Mouse (Mus musculus) hindbrain, embryonic 15.5 days (tissue): ENCODE results near the gene Hdhd3. TPM values are rescaled to one million over a fixed set of nuclear protein-coding genes. Genes with fewer than 3 reads are reported as not detected.
A peak's percentile ranks its signal among the peaks of the same experiment; 100 is the strongest.

Experiments used
- ATAC-seq: fragments of 200-750 bp; cut with Nextera tagmentation; 2 replicates; pipeline ENCODE4 v1.8.0; 2017; ENCODE audit warnings: low read depth, moderate number of reproducible peaks, moderate TSS enrichment; ENCODE audit not compliant: low FRiP score
- H3K27ac ChIP-seq: fragments of 300-500 bp; sonication (generic); replicated peaks from 2 replicates; pipeline ENCODE4 v1.5.1; 2015; ENCODE audit warnings: mild to moderate bottlenecking, inconsistent platforms
- H3K27me3 ChIP-seq: fragments of 300-500 bp; sonication (generic); 2 replicates; pipeline ENCODE4 v1.6.1; 2015; ENCODE audit warnings: control low read depth, inconsistent platforms
- H3K36me3 ChIP-seq: fragments of 300-500 bp; sonication (generic); 2 replicates; pipeline ENCODE4 v1.6.1; 2015; ENCODE audit warnings: control low read depth, inconsistent platforms
- H3K4me1 ChIP-seq: fragments of 300-500 bp; sonication (generic); replicated peaks from 2 replicates; pipeline ENCODE4 v1.6.1; 2015; ENCODE audit warnings: control low read depth, inconsistent platforms
- H3K4me2 ChIP-seq: fragments of 300-500 bp; sonication (generic); 2 replicates; pipeline ENCODE4 v1.6.1; 2015; ENCODE audit warnings: moderate library complexity, mild to moderate bottlenecking, inconsistent platforms
- H3K4me3 ChIP-seq: fragments of 300-500 bp; sonication (generic); 2 replicates; pipeline ENCODE4 v1.5.1; 2015; ENCODE audit warnings: mild to moderate bottlenecking, inconsistent platforms
- H3K9ac ChIP-seq: fragments of 300-500 bp; sonication (generic); 2 replicates; pipeline ENCODE4 v1.6.1; 2015; ENCODE audit warnings: inconsistent platforms
- H3K9me3 ChIP-seq: fragments of 300-500 bp; sonication (generic); 2 replicates; pipeline ENCODE4 v1.6.1; 2016; ENCODE audit warnings: control low read depth, inconsistent platforms
- WGBS: fragments of 180-500 bp; shearing (Covaris S2); methylation state at CpG from one replicate; pipeline ENCODE4 v1.1.7; 2015; 5-methylcytosine and 5-hydroxymethylcytosine counted together
- polyA plus RNA-seq: library from polyadenylated mRNA; unstranded; fragments of >200 nt; fragmentation: Nextera tagmentation; extraction: Ambion mirVana; gene quantifications from 2 replicates; pipeline ENCODE4 v1.2.1, GENCODE M21; 2015

Gene Hdhd3
- polyA plus RNA-seq: 10.9 and 12.1 TPM in 2 replicates

- peak within 1 kb of the TSS; percentile 73 for H3K4me2 ChIP-seq
- 84% methylated on average over 3 of the region's 3 CpGs for WGBS
- H3K9ac ChIP-seq: peak within 1 kb of the TSS; percentile 63
- H3K9me3 ChIP-seq: no peaks in the 10 kb centered on the region
- peaks cover 12% of the 10 kb centered on the region for H3K4me1 ChIP-seq
- peaks cover 16% of the 10 kb centered on the region for H3K36me3 ChIP-seq
- peak within 1 kb of the TSS; percentile 76; the same call in 1 of the 2 replicates for H3K27ac ChIP-seq
- no peak for ATAC-seq
- peak within 1 kb of the TSS; percentile 77 for H3K4me3 ChIP-seq
- no peaks in the 10 kb centered on the region for H3K27me3 ChIP-seq
Observed at GRCm38 (mm10) chr4:62503374-62503970, at the start of gene Hdhd3. Gene Hdhd3, minus strand, starts transcription at chr4:62503467.

- Histone ChIP-seq H3K27me3 (no peaks in the 10 kb centered on the region), H3K4me1 (no peaks in the 10 kb centered on the region), H3K9me3 (no peaks in the 10 kb centered on the region), H3K4me2 (no peak overlapping the region), H3K4me3 (no peak overlapping the region), H3K36me3 (no peaks in the 10 kb centered on the region), H3K27ac (no peak overlapping the region), H3K9ac (no peak overlapping the region)
- 89% methylated on average over 7 of the region's 7 CpGs for WGBS
- ATAC-seq: no peak
Observed at GRCm38 (mm10) chr4:62551966-62552365, 48.7 kb upstream of the Hdhd3 start.

- Histone ChIP-seq H3K9ac (no peak overlapping the region), H3K36me3 (no peaks in the 10 kb centered on the region), H3K27ac (no peak overlapping the region), H3K4me2 (no peak overlapping the region), H3K4me1 (no peaks in the 10 kb centered on the region), H3K4me3 (no peak overlapping the region), H3K27me3 (no peaks in the 10 kb centered on the region), H3K9me3 (no peaks in the 10 kb centered on the region)
- no peak for ATAC-seq
Observed at GRCm38 (mm10) chr4:62544801-62545200, 41.5 kb upstream of the Hdhd3 start.

GRCm38 (mm10) chr4:62543782-62544181 is 40.5 kb upstream of the Hdhd3 start:
- Histone ChIP-seq H3K4me1 (no peaks in the 10 kb centered on the region), H3K4me3 (no peak overlapping the region), H3K27ac (no peak overlapping the region), H3K9ac (no peak overlapping the region), H3K9me3 (no peaks in the 10 kb centered on the region), H3K27me3 (no peaks in the 10 kb centered on the region), H3K4me2 (no peak overlapping the region), H3K36me3 (no peaks in the 10 kb centered on the region)
- no peak for ATAC-seq
- 87% methylated on average over 6 of the region's 6 CpGs for WGBS

- no peak overlapping the region for H3K27ac ChIP-seq
- no peaks in the 10 kb centered on the region for H3K27me3 ChIP-seq
- H3K36me3 ChIP-seq: no peaks in the 10 kb centered on the region
- no peak overlapping the region for H3K9ac ChIP-seq
- H3K4me2 ChIP-seq: no peak overlapping the region
- H3K4me1 ChIP-seq: no peaks in the 10 kb centered on the region
- WGBS: 83% methylated on average over 3 of the region's 3 CpGs
- ATAC-seq: no peak
- H3K9me3 ChIP-seq: no peaks in the 10 kb centered on the region
- H3K4me3 ChIP-seq: no peak overlapping the region
Observed at GRCm38 (mm10) chr4:62541802-62542201, 38.5 kb upstream of the Hdhd3 start.

- Histone ChIP-seq H3K9me3 (no peaks in the 10 kb centered on the region), H3K36me3 (no peaks in the 10 kb centered on the region), H3K4me2 (no peak overlapping the region), H3K9ac (no peak overlapping the region), H3K4me1 (no peaks in the 10 kb centered on the region), H3K27ac (no peak overlapping the region), H3K4me3 (no peak overlapping the region), H3K27me3 (no peaks in the 10 kb centered on the region)
- ATAC-seq: no peak
- 73% methylated on average over 6 of the region's 6 CpGs for WGBS
Observed at GRCm38 (mm10) chr4:62533729-62534128, 30.5 kb upstream of the Hdhd3 start.

- WGBS: 94% methylated on average over 4 of the region's 4 CpGs
- H3K9me3 ChIP-seq: no peaks in the 10 kb centered on the region
- H3K4me1 ChIP-seq: peaks cover 10% of the 10 kb centered on the region
- no peak for ATAC-seq
- H3K27me3 ChIP-seq: no peaks in the 10 kb centered on the region
- no peaks in the 10 kb centered on the region for H3K36me3 ChIP-seq
- H3K4me3 ChIP-seq: no peak overlapping the region
- H3K4me2 ChIP-seq: no peak overlapping the region
- no peak overlapping the region for H3K27ac ChIP-seq
- H3K9ac ChIP-seq: no peak overlapping the region
Observed at GRCm38 (mm10) chr4:62527655-62528054, 24.4 kb upstream of the Hdhd3 start.

GRCm38 (mm10) chr4:62526256-62526655 is 23.0 kb upstream of the Hdhd3 start:
- H3K27ac ChIP-seq: no peak overlapping the region
- ATAC-seq: no peak
- no peaks in the 10 kb centered on the region for H3K36me3 ChIP-seq
- no peaks in the 10 kb centered on the region for H3K27me3 ChIP-seq
- peaks cover 10% of the 10 kb centered on the region for H3K4me1 ChIP-seq
- no peak overlapping the region for H3K4me3 ChIP-seq
- no peak overlapping the region for H3K9ac ChIP-seq
- no peaks in the 10 kb centered on the region for H3K9me3 ChIP-seq
- WGBS: 57% methylated on average over 2 of the region's 2 CpGs
- H3K4me2 ChIP-seq: no peak overlapping the region

- Histone ChIP-seq H3K36me3 (no peaks in the 10 kb centered on the region), H3K27ac (peak overlapping the region; percentile 100; the same call in 1 of the 2 replicates), H3K4me3 (peak overlapping the region; percentile 65), H3K9me3 (no peaks in the 10 kb centered on the region), H3K9ac (peak overlapping the region; percentile 90), H3K4me2 (peak overlapping the region; percentile 82), H3K27me3 (no peaks in the 10 kb centered on the region), H3K4me1 (peaks cover 15% of the 10 kb centered on the region)
- whole genome bisulfite sequencing: under 1% methylated on average over 10 of the region's 10 CpGs
- no peak; the same call in 1 of the 2 replicates for ATAC-seq
Observed at GRCm38 (mm10) chr4:62525489-62525811, 22.2 kb upstream of the Hdhd3 start.

GRCm38 (mm10) chr4:62524651-62525488 is 21.6 kb upstream of the Hdhd3 start, which contains the start of the genes Pole3 and 4933430I17Rik:
Gene Pole3, minus strand, starts transcription at chr4:62525068.
Gene 4933430I17Rik, plus strand, starts transcription at chr4:62525369.
- peak; percentile 98 for ATAC-seq
- H3K27me3 ChIP-seq: no peaks in the 10 kb centered on the region
- under 1% methylated on average over 59 of the region's 59 CpGs for WGBS
- H3K4me3 ChIP-seq: peak within 1 kb of the TSS; percentile 65
- no peaks in the 10 kb centered on the region for H3K9me3 ChIP-seq
- H3K27ac ChIP-seq: peak within 1 kb of the TSS; percentile 100
- H3K36me3 ChIP-seq: no peaks in the 10 kb centered on the region
- peaks cover 19% of the 10 kb centered on the region for H3K4me1 ChIP-seq
- peak within 1 kb of the TSS; percentile 82 for H3K4me2 ChIP-seq
- peak within 1 kb of the TSS; percentile 90 for H3K9ac ChIP-seq

- Histone ChIP-seq H3K27me3 (no peaks in the 10 kb centered on the region), H3K36me3 (no peaks in the 10 kb centered on the region), H3K4me1 (peaks cover 32% of the 10 kb centered on the region), H3K9me3 (no peaks in the 10 kb centered on the region), H3K4me2 (no peak overlapping the region), H3K9ac (no peak overlapping the region), H3K27ac (no peak overlapping the region), H3K4me3 (no peak overlapping the region)
- 89% methylated on average over 2 of the region's 2 CpGs for WGBS
- ATAC-seq: no peak
Observed at GRCm38 (mm10) chr4:62520892-62521400, 17.7 kb upstream of the Hdhd3 start.

- peak within 1 kb of the TSS; percentile 62 for H3K4me2 ChIP-seq
- peak within 1 kb of the TSS; percentile 82 for H3K27ac ChIP-seq
- peaks cover 32% of the 10 kb centered on the region for H3K4me1 ChIP-seq
- H3K9ac ChIP-seq: peak within 1 kb of the TSS; percentile 70
- ATAC-seq: peak; percentile 88
- 0% methylated on average over 34 of the region's 37 CpGs for WGBS
- no peaks in the 10 kb centered on the region for H3K36me3 ChIP-seq
- H3K4me3 ChIP-seq: peak within 1 kb of the TSS; percentile 73
- H3K9me3 ChIP-seq: no peaks in the 10 kb centered on the region
- no peaks in the 10 kb centered on the region for H3K27me3 ChIP-seq
Observed at GRCm38 (mm10) chr4:62519849-62520233, 16.6 kb upstream of the Hdhd3 start, which contains the start of gene Alad. Gene Alad, minus strand, starts transcription at chr4:62519918.
